Mouse (Mus musculus) inflammation-experienced regulatory T-cells, adult 6 months (primary cell): Measurements from ENCODE around the gene Ptprm. TPM values are rescaled to one million over a fixed set of nuclear protein-coding genes. Genes with fewer than 3 reads are reported as not detected.

ENCODE experiments used
- ATAC-seq: one replicate; pipeline ENCODE4 v1.8.0; 2017
- polyA plus RNA-seq, 3 experiments: library from polyadenylated mRNA; unstranded; fragments of 100-300 nt; shearing (Covaris generic); gene quantifications; one replicate each; pipeline ENCODE4 v1.2.1; 2017

Ptprm gene
- not detected for polyA plus RNA-seq

DNA sequence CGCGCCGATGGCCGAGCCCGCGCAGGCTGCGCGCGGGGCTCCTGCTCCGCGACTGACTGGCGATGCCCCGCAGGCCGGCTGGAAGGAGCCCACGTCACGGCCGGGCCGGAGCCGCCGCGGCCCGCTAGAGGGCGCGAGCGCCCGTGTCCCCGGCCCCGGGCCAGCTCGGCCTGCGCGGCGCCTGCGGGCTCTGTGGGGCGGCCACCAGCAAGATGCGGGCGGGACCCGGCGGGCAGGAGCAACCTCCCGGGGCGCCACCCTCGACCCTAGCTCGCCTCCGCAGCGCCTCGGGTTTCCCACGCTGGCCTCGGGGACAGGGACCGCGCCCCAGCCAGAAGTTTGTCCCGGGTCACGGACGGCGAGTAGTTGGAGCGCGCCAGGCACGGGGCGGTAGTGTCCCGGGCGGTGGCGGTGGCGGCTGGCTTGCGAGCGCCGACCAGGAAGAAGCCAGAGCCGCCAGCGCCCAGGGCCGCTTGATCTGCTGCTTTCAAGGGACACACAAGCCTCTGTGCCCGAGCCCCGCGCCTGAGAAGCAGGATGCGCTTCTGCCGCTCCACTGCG is at the start of gene Ptprm:
Gene Ptprm, minus strand, starts transcription at position 7 of the 561 bp plus-strand sequence.
- ATAC-seq = no peak

DNA sequence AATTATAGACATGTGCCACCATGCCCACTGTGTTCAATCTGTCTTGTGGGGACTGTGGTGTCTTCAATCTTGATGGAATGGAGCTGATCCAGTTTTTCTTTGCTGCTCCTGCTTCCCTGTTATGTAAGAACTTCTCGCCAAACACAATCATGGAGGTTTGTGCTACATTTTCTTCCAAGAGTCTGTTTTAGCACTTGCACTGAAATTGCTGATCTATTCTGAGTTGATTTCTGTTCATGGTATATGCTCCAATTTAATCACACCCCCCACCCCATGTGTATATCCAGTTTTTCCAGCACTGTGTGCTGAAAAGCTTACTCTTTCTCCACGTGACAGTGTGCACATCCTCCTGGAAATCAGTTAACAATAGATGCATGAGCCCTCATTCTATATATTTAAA is 41.9 kb upstream of the Ptprm start:
- ATAC-seq = no peak

DNA sequence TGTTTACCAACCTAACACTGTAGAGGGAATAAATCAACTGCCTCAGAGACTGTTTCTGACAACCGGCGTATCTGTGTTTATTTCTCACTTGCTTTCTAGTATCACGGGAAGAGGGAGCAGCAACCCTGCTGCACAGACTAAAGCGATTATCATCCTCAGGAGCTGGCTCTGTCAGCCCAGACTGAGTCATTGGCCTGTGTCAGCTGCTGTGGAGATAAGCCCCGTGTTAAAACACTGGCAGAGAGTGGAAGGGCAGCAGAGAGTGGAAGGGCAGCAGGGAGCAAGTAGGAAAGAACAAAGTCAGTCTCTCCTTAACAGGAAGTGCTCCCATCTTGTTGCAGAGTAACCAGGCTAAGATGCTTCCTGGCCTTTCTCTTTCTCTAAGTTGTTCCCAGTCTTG is 36.6 kb upstream of the Ptprm start:
- no peak for ATAC-seq

DNA sequence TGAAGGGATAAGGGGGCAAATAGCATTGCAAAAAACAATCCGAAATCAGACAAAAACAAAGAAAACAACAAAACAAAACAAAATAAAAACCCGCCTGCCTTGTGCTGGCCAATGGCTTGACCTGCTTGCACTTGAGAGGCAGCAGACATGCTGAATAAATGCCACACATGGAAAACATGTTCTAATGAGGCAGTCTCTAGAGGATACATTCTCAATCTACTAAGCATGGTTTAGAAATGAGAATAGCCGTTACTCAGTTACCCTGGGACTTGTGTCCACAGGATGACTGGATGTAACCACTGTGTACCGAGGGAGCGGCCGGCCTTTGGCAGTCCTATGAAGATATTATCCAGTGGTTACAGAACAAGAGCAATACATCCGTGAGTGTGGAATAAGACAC is 33.9 kb upstream of the Ptprm start:
- ATAC-seq = no peak

DNA sequence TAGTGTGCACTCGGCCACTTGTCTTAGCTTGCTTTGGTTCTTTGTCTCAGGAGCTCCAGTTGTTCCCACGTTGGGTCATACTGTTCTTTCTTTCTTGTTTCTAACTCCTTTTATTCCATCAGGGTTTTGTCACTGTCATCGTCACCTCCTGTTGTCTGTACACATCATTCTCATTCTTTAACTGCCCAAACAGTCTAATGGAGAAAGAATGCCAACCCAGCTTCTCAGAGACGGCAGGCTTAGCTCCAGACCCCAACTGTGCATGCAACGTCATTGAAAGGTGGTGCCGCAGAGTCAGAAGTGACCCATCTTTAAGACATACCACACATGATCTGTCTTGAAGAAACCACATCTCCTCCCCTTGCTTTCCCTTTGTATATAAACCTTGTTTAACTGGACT is 31.0 kb upstream of the Ptprm start:
- no peak for ATAC-seq

DNA sequence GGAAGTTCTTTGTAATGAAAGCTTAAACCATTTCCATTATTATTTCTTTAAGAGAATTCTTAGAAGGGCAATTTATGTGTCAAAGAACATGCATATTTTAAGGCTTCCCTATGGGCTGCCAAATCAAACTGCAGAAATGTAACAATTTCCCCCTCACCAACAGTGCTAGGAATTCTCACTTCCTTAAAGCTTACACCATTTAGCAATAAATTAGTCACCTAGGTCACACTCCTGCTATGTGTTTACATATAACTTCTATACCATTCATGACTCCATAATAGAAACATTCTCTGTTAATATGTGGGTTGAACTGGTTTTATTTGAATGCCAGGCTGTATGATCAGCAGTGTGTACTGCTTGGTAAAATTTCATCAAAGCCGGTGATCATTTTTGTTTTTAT is 29.4 kb upstream of the Ptprm start:
- no peak for ATAC-seq

DNA sequence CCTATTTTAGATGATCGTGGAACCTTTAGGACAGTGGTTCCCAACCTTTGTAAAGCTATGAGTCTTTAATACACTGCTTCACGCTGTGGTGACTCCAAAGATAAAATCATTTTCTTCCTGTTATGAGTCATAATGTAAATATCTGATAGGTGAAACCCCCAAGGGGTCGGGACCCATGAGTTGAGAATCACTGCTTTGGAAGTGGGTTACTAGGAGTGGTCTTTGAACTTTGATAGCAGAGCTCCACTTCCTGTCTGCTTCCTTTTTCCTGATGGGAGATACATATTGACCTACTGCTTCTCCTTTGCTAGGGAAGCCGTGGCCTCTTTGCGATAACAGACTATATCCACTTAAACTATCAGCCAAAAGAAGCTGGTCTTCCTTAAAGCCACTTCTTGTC is 27.4 kb upstream of the Ptprm start:
- no peak for ATAC-seq

DNA sequence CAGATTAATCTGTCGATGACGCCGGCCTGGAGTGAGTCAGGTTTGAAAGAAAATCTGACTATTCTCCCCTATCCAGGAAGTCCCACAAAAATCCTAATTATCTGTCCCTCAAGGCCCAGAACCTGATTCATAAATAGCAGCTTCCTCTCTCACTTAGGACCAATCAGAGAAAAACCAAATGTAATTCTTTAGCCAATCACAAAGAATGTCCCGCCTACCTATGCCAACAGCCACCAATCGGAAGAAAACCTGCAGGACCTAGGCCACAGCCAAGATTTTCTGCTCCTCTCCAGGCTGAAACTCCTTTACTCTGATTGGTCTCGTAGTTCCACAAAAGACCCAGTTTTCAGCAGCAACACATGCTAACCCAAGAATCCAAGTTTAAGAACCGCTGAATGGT is 13.6 kb upstream of the Ptprm start:
- no peak for ATAC-seq

DNA sequence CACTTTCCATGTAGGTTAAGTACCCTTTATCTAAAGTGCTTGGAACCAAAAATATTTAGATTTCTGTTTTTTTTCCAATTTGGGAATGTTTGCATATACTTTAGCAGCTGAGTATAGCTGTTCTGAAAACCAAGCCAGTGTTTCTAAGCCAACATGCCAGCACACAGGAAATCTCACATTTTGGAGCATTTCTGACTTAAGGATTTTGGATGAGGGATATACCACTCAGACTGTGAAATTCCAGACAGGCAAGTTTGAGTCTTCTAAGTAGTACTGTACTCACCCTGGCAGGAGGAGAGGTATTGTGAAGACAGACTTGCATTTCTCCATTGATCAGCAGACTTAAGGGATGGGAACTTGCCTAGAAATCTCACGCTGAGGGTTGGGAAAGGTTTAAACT is 10.2 kb upstream of the Ptprm start:
- ATAC-seq = no peak

DNA sequence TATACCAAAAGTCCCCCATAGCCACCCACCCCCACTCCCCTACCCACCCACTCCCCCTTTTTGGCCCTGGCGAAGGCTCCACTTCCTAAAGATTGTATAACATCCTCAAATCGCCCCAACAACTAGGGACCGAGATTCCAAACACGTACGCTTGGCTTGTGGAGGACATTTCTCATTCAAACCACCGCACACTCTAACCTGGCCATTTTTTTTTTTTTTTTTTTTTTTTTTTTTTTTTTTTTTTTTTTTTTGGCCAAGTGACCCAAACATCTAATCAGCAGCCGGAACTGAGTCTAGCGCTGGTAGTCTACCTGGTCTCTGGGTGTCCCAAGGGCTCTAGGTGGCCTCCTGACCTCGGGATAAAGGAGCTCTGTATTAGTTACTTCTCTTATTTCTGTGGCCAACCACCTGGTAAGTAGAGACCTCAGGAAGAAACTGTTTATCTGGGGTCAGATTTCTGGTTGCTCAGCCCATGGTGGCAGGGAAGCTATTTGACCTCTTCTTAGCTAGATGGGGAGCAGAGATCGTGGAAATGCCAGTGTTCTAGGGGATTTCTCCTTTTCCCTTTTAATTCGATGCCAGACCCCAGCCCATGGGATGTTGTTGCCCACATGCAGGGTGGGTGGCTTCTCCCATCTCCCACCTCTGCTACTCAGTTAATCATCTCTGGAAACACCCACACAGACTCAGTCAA is 9.3 kb upstream of the Ptprm start:
- ATAC-seq = no peak

DNA sequence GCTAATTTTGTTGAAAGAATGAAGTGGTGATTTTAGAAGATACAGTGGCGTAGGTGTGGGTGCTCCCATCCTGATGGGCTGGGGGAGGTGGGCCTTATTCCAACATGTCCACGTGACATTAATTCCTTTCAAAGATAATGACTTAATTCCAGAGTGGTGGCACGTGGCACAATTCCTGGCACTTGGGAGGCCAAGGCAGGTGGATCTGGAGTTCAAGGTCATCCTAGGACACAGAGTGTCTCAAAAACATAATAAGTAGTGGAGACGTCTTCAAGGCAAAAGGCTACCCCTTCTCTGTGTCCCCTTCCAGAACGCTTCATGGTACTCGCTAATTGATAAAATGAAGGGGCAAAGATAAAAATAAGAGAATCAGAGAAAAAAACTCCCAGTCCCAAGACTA is 7.9 kb upstream of the Ptprm start:
- ATAC-seq = no peak

DNA sequence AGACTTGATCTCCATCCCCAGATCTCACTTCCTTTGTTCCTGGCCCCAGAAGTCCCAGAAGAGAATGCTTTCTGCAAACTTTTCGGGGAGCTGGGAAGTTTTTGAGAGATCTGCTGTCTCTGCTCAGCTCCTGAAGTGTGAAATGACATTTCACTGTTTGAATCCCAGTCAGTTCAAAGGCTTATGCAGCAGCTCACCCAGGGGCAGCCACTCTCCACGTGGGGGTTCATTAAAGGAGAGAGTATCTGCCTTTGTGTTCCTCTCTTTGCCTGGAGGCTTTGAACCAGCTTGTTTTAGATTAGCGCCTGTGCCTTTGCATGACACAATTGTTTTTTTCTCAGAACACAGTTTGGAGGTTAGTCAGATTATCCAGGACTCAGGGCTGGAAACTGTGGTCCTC is 6.3 kb upstream of the Ptprm start:
- ATAC-seq = no peak

DNA sequence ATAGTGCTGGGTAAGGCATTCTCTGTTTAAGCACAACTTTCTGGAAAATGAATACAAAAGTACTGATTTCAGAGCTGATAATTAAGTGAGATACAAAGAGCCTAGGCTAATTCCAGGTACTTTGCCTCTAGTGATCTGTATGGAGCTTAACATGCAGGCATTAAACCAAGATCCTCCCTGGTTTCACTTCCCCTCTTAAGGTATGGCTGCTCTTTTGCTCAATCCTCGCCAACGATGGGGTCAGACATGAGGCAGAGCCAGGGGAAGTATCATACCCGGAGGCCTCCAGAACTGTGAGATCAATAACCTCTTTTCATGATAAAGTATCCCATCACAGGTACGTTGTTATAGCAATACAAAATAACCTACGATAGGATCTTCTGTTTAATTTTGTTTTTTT is 5.3 kb upstream of the Ptprm start:
- no peak for ATAC-seq

DNA sequence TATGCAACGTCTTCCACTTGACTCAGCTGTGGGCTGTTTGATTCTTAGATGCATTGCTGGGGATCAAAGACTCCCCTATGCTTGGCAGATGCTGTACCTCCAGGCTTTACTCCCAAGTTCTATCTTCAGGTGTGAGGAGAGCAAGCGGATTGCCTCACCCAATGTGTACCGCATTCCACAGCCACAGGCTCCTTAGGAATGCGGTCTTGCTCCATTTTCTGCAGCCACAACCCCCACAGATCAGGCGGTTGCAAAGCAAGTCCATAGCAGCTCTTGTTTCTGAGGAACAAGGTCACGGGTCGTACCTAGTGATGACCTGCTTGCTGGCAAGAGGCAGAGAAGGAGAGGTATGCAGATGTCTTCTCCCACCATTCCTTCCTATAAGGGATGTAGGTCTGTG is 4.3 kb upstream of the Ptprm start:
- ATAC-seq = no peak

DNA sequence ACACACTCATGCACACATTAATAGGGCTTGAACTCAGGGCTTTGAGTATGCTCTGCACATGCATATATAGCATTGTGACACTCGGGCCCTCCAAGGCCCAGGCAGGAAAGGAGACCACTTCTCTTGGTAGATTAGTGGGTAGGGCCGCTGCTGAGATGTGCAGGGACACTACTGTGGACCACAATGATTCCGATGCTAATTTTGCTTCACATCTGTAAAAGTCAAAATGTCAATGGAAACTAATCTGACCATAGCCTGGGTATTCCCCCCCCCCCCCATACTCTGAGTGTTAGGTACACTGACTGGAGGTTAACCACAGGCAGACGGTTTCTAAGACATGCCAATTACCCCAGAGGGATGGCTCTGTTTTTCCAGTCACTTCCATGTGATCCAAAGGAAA is 2.9 kb upstream of the Ptprm start:
- ATAC-seq = no peak

DNA sequence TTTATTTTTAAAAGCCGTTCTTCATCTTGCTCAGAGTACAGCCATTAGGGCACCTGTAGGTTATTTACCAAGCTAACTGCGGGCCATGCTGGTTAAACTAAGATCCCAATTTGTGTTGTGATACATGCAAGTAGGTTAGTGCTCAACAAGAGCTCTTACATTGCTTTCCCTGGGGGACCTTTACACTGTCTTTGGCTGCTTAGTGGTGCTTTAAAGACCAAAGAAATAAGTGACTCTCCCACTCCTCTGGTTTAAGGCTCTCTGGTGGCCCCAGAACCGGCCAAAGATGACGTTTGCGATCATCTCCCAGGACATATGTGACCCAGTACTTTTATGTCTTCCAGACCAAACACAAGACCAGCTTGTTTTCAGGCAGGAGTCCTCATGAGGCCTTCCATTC is 994 bp upstream of the Ptprm start:
- no peak for ATAC-seq

DNA sequence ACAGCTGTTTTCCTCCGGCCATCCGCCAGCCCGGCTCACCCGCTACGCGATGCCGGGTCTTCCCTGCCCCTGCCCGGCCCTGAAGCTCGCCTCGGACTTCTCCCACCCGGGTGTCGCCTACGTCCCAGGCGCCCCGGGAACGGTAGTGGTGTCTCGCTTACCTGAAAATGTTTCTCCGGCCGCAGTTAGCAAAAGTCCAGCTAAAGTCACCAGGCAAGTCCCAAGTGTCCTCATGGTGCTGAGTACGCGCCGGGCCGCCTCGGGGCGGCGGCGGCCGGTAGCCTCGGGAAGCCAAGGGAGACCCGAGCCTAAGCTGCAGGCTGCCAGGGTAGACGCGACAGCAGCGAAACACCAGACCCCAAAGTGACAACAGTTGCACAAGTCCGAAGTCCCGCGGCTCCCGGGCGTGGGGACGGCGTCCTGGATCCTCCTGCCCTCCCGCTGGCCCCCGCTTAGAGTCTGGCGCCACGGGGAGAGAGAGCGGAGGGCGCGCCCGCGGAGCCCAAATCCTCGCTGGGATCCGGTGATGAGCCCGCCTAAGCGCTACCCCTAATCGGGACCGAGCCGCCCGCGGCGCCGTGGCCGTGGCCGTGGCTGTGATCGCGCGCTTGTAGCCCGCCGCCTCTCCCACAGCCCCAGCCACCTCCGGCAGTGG is 334 bp downstream of the Ptprm start:
- ATAC-seq = no peak

DNA sequence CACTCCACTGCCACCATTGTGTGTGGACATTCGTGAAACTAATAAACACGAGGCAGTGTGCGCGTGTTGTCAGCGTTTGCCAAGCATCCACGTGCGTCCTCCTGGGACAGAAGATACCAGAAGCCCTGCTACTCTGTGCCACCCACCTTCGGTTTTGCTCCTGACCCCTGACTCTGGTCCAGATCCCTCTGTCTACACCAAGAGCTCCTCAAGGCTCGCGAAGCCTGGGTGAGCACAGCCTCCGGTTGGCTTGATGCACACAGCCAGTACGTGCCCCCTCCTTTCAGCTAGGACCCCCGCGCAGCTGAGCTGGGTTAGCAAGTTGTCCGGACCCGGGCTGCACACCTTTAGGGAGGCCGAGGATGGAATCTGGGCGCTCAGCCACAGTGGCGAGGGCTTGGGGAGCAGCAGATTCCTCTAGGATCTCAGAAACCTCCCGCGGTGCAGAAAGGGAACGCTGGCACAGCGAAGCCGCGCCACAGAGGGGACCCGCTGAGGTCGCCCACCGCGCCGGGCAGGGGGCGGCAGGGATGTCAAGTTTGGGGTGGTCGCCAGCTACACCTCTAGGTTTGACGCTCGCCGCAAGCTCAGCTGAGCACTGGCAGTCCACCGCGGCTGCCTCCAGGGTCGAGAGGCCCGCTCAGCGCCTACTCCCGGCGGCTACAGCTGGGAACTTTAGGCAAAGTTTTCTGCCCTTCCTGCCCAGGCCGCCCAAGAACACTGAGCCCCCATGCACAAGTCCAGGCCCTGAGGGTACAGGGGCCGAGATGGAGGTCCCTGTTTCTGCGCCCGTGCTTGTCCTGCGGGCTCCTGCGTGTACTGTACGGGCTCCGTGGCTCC is 1.1 kb downstream of the Ptprm start:
- ATAC-seq = no peak

DNA sequence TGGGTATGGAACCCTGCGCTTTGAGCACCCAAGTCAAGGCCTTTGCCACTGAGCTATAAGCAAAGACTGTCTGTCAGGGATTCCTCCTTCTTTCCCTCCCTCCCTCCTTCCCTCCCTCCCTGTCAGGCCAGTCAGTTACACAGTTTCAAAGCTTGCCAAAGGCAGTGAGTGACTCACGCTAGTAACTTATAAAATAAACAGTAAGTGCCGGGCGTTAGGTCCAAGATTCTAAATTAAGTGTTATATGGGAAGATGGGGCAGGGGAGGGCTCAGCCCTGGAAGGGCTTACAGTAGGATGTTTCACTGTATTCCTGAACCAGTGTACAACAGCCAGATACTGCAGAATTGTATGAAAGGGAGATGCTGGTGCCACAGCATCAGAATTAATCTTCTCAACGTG is 2.8 kb downstream of the Ptprm start:
- ATAC-seq = no peak

DNA sequence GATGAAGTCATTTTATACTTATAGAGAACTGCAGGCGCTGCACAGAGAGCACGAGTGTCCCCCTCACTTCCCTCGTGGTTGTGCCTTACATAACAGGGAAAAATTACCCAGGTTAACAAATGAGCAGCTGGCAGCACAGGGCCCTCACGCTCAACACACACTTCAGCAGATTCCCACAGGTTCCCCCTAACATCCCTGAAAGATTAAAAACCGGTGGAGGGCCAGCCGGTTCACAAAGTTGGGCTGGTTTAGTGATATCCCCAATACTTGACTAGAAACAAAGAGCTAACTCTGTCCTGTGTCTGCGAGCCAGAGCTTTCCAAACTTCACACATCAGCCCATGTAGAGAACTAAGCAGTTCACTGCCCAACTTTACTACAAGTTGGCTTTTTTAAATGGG is 3.7 kb downstream of the Ptprm start:
- ATAC-seq = no peak

DNA sequence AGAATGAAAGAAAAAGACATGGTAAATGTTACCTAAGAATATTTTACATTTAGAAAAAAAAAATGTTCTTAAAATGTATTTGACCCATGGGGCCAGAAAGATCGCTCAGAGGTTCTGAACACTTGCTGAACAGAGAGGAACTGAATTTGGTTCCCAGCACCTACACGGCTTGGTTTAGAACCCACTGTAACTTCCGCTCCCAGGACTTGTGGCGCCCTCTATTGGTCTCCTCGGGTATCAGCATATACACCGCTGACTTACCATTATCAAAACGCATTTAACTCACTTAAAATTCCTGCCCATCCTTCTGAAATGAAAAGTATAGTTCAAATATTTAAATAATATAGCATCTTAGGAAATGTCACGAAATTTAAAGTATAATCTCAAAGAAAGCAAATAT is 4.7 kb downstream of the Ptprm start:
- no peak for ATAC-seq

DNA sequence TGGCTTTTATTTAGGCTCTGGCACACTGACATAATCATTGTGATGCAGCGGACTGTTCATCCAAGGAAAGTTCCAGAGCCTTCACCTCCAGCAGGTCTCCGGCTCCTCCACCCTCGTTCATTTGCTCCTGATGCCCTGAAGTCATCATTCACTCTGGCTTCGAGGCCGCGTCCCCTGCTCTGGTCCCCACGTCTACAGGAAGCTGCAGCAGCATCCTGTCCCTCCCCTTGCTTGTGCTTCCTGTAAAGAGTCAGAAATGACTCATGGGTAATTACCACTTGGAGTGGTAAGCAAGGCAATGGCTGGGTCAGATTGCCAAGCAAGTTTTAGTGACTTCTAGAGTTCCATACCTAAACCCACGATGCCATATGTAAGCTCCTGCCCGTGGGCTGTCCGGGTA is 7.3 kb downstream of the Ptprm start:
- ATAC-seq = no peak

DNA sequence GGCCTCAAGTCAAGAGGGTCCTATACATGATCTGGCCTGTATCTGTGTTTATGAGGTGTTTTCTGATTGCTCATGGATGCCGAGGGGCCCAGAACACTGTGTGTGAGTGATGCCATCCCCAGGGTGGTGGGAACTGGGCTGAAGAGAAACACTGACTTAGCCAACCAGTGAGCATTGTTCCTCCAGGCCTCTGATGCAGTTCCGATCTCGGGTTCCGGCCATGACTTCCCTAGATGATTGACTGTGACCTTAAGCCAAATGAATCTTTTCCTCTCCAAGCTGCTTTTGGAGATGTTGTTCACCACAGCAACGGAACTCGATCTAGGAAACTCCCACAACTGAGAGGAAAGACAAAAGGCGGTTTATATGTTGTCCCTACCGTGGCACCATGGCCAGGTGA is 9.1 kb downstream of the Ptprm start:
- ATAC-seq = no peak

DNA sequence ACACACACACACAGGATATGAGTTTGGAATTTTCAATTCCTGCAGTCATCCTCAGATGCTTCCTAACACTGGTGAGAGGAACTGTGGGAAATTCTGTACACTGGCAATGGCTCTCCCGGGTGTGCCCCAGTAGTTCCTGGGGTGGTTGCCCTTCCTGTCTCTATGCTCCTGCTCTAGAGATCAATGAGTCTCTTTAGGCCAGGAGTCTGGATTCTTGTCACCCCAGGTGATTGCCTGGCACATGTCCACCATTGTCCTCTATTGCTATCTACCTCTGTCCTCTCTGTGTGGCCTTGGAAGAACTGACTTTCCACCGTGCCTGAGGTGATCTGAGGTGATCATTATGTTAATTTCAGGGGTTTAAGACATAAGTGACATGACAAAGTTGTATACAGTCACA is 10.8 kb downstream of the Ptprm start:
- ATAC-seq = no peak
